Mouse (Mus musculus): ENCODE results near the gene Bmp2k. TPM values are rescaled to one million over a fixed set of nuclear protein-coding genes. Genes with fewer than 3 reads are reported as not detected.

Bmp2k gene
- polyA plus RNA-seq, 1 experiment from 2014 or later, result 12.7 TPM

GRCm38 (mm10) chr5:97060864-97061263 is 63.4 kb downstream of the Bmp2k start:
- WGBS, result 59% methylated on average over 3 of the region's 3 CpGs
- DNase-seq (ENCODE audit: low spot score), result no peak
- Histone ChIP-seq H3K4me2 (ENCODE audit: low read depth, low read length) (no peak overlapping the region), H3K4me3 (ENCODE audit: low read depth, low read length) (no peak overlapping the region), H3K36me3 (ENCODE audit: control insufficient read depth, insufficient read depth, low read length) (peaks cover 52% of the 10 kb centered on the region), H3K27ac (replicated peaks; ENCODE audit: low read depth, low read length) (no peak overlapping the region), H3K27me3 (replicated peaks; ENCODE audit: control insufficient read depth, insufficient read depth, low read length) (no peaks in the 10 kb centered on the region), H3K9me3 (ENCODE audit: control insufficient read depth, low read length) (no peaks in the 10 kb centered on the region), H3K4me1 (ENCODE audit: control insufficient read depth, insufficient read depth, low read length) (no peaks in the 10 kb centered on the region), H3K9ac (ENCODE audit: low read depth, low read length) (no peak overlapping the region)
- ATAC-seq (ENCODE audit: low read depth), result no peak

GRCm38 (mm10) chr5:97062041-97062440 is 64.6 kb downstream of the Bmp2k start:
- H3K4me3 ChIP-seq (ENCODE audit: low read depth, low read length), result no peak overlapping the region
- H3K27me3 ChIP-seq (replicated peaks; ENCODE audit: control insufficient read depth, insufficient read depth, low read length), result no peaks in the 10 kb centered on the region
- no peaks in the 10 kb centered on the region for H3K4me1 ChIP-seq (ENCODE audit: control insufficient read depth, insufficient read depth, low read length)
- 43% methylated on average over 1 of the region's 1 CpGs for WGBS
- H3K27ac ChIP-seq (replicated peaks; ENCODE audit: low read depth, low read length), result no peak overlapping the region
- no peak for ATAC-seq (ENCODE audit: low read depth)
- no peaks in the 10 kb centered on the region for H3K9me3 ChIP-seq (ENCODE audit: control insufficient read depth, low read length)
- peaks cover 61% of the 10 kb centered on the region for H3K36me3 ChIP-seq (ENCODE audit: control insufficient read depth, insufficient read depth, low read length)
- DNase-seq (ENCODE audit: low spot score), result no peak
- H3K4me2 ChIP-seq (ENCODE audit: low read depth, low read length), result no peak overlapping the region
- H3K9ac ChIP-seq (ENCODE audit: low read depth, low read length), result no peak overlapping the region

- no peak for ATAC-seq (ENCODE audit: low read depth)
- Histone ChIP-seq H3K9ac (ENCODE audit: low read depth, low read length) (no peak overlapping the region), H3K4me1 (ENCODE audit: control insufficient read depth, insufficient read depth, low read length) (no peaks in the 10 kb centered on the region), H3K4me3 (ENCODE audit: low read depth, low read length) (no peak overlapping the region), H3K27me3 (replicated peaks; ENCODE audit: control insufficient read depth, insufficient read depth, low read length) (no peaks in the 10 kb centered on the region), H3K27ac (replicated peaks; ENCODE audit: low read depth, low read length) (no peak overlapping the region), H3K9me3 (ENCODE audit: control insufficient read depth, low read length) (no peaks in the 10 kb centered on the region), H3K36me3 (ENCODE audit: control insufficient read depth, insufficient read depth, low read length) (peaks cover 44% of the 10 kb centered on the region), H3K4me2 (ENCODE audit: low read depth, low read length) (no peak overlapping the region)
- DNase-seq (ENCODE audit: low spot score), result no peak
- 86% methylated on average over 4 of the region's 4 CpGs for WGBS
Observed at GRCm38 (mm10) chr5:97065746-97066145, 68.3 kb downstream of the Bmp2k start.

- no peaks in the 10 kb centered on the region for H3K36me3 ChIP-seq (ENCODE audit: control insufficient read depth, insufficient read depth, low read length)
- H3K4me1 ChIP-seq (ENCODE audit: control insufficient read depth, insufficient read depth, low read length), result no peaks in the 10 kb centered on the region
- no peak overlapping the region for H3K4me3 ChIP-seq (ENCODE audit: low read depth, low read length)
- no peaks in the 10 kb centered on the region for H3K27me3 ChIP-seq (replicated peaks; ENCODE audit: control insufficient read depth, insufficient read depth, low read length)
- no peak overlapping the region for H3K27ac ChIP-seq (replicated peaks; ENCODE audit: low read depth, low read length)
- H3K4me2 ChIP-seq (ENCODE audit: low read depth, low read length), result no peak overlapping the region
- H3K9ac ChIP-seq (ENCODE audit: low read depth, low read length), result no peak overlapping the region
- no peak for DNase-seq (ENCODE audit: low spot score)
- H3K9me3 ChIP-seq (ENCODE audit: control insufficient read depth, low read length), result no peaks in the 10 kb centered on the region
- 94% methylated on average over 11 of the region's 11 CpGs for WGBS
- no peak for ATAC-seq (ENCODE audit: low read depth)
Observed at GRCm38 (mm10) chr5:97075476-97076151, 78.1 kb downstream of the Bmp2k start.

- no peak for ATAC-seq (ENCODE audit: low read depth)
- Histone ChIP-seq H3K4me3 (ENCODE audit: low read depth, low read length) (no peak overlapping the region), H3K27me3 (replicated peaks; ENCODE audit: control insufficient read depth, insufficient read depth, low read length) (no peaks in the 10 kb centered on the region), H3K4me2 (ENCODE audit: low read depth, low read length) (no peak overlapping the region), H3K4me1 (ENCODE audit: control insufficient read depth, insufficient read depth, low read length) (no peaks in the 10 kb centered on the region), H3K36me3 (ENCODE audit: control insufficient read depth, insufficient read depth, low read length) (no peaks in the 10 kb centered on the region), H3K27ac (replicated peaks; ENCODE audit: low read depth, low read length) (no peak overlapping the region), H3K9ac (ENCODE audit: low read depth, low read length) (no peak overlapping the region), H3K9me3 (ENCODE audit: control insufficient read depth, low read length) (no peaks in the 10 kb centered on the region)
- DNase-seq (ENCODE audit: low spot score), result no peak
- 92% methylated on average over 5 of the region's 5 CpGs for WGBS
Observed at GRCm38 (mm10) chr5:97076167-97076566, 78.7 kb downstream of the Bmp2k start.

GRCm38 (mm10) chr5:97077676-97078075 is 80.2 kb downstream of the Bmp2k start:
- no peak overlapping the region for H3K4me3 ChIP-seq (ENCODE audit: low read depth, low read length)
- ATAC-seq (ENCODE audit: low read depth) (no peak), DNase-seq (ENCODE audit: low spot score) (no peak)
- WGBS, result 67% methylated on average over 7 of the region's 7 CpGs
- H3K27ac ChIP-seq (replicated peaks; ENCODE audit: low read depth, low read length), result no peak overlapping the region
- H3K9me3 ChIP-seq (ENCODE audit: control insufficient read depth, low read length), result no peaks in the 10 kb centered on the region
- no peak overlapping the region for H3K9ac ChIP-seq (ENCODE audit: low read depth, low read length)
- no peaks in the 10 kb centered on the region for H3K27me3 ChIP-seq (replicated peaks; ENCODE audit: control insufficient read depth, insufficient read depth, low read length)
- no peak overlapping the region for H3K4me2 ChIP-seq (ENCODE audit: low read depth, low read length)
- H3K4me1 ChIP-seq (ENCODE audit: control insufficient read depth, insufficient read depth, low read length), result no peaks in the 10 kb centered on the region
- no peaks in the 10 kb centered on the region for H3K36me3 ChIP-seq (ENCODE audit: control insufficient read depth, insufficient read depth, low read length)

GRCm38 (mm10) chr5:97078641-97079040 is 81.2 kb downstream of the Bmp2k start:
- H3K27me3 ChIP-seq (replicated peaks; ENCODE audit: control insufficient read depth, insufficient read depth, low read length), result no peaks in the 10 kb centered on the region
- no peaks in the 10 kb centered on the region for H3K9me3 ChIP-seq (ENCODE audit: control insufficient read depth, low read length)
- DNase-seq (ENCODE audit: low spot score), result no peak
- no peak overlapping the region for H3K4me3 ChIP-seq (ENCODE audit: low read depth, low read length)
- no peak overlapping the region for H3K9ac ChIP-seq (ENCODE audit: low read depth, low read length)
- H3K36me3 ChIP-seq (ENCODE audit: control insufficient read depth, insufficient read depth, low read length), result no peaks in the 10 kb centered on the region
- H3K4me2 ChIP-seq (ENCODE audit: low read depth, low read length), result no peak overlapping the region
- WGBS, result 52% methylated on average over 5 of the region's 5 CpGs
- H3K4me1 ChIP-seq (ENCODE audit: control insufficient read depth, insufficient read depth, low read length), result no peaks in the 10 kb centered on the region
- ATAC-seq (ENCODE audit: low read depth), result no peak
- H3K27ac ChIP-seq (replicated peaks; ENCODE audit: low read depth, low read length), result no peak overlapping the region

GRCm38 (mm10) chr5:97081481-97081880 is 84.0 kb downstream of the Bmp2k start:
- ATAC-seq (ENCODE audit: low read depth), result 0 out of 2 replicates have a peak, but pooled peaks have one; percentile 47
- DNase-seq (ENCODE audit: low spot score), result peak; percentile 37
- Histone ChIP-seq H3K27me3 (replicated peaks; ENCODE audit: control insufficient read depth, insufficient read depth, low read length) (no peaks in the 10 kb centered on the region), H3K9me3 (ENCODE audit: control insufficient read depth, low read length) (no peaks in the 10 kb centered on the region), H3K36me3 (ENCODE audit: control insufficient read depth, insufficient read depth, low read length) (0 out of 2 replicates have a peak, but pooled peaks cover 10% of the 10 kb centered on the region), H3K4me1 (ENCODE audit: control insufficient read depth, insufficient read depth, low read length) (no peaks in the 10 kb centered on the region), H3K9ac (ENCODE audit: low read depth, low read length) (no peak overlapping the region), H3K4me2 (ENCODE audit: low read depth, low read length) (no peak overlapping the region), H3K4me3 (ENCODE audit: low read depth, low read length) (no peak overlapping the region), H3K27ac (replicated peaks; ENCODE audit: low read depth, low read length) (no peak overlapping the region)
- WGBS, result 67% methylated on average over 3 of the region's 3 CpGs

- no peak overlapping the region for H3K4me2 ChIP-seq (ENCODE audit: low read depth, low read length)
- no peak for ATAC-seq (ENCODE audit: low read depth)
- no peak overlapping the region for H3K27ac ChIP-seq (replicated peaks; ENCODE audit: low read depth, low read length)
- no peak overlapping the region for H3K9ac ChIP-seq (ENCODE audit: low read depth, low read length)
- DNase-seq (ENCODE audit: low spot score), result no peak
- no peaks in the 10 kb centered on the region for H3K9me3 ChIP-seq (ENCODE audit: control insufficient read depth, low read length)
- WGBS, result 83% methylated on average over 6 of the region's 6 CpGs
- no peaks in the 10 kb centered on the region for H3K4me1 ChIP-seq (ENCODE audit: control insufficient read depth, insufficient read depth, low read length)
- peaks cover 29% of the 10 kb centered on the region for H3K36me3 ChIP-seq (ENCODE audit: control insufficient read depth, insufficient read depth, low read length)
- no peaks in the 10 kb centered on the region for H3K27me3 ChIP-seq (replicated peaks; ENCODE audit: control insufficient read depth, insufficient read depth, low read length)
- no peak overlapping the region for H3K4me3 ChIP-seq (ENCODE audit: low read depth, low read length)
Observed at GRCm38 (mm10) chr5:97083701-97084100, 86.2 kb downstream of the Bmp2k start.
